Mouse (Mus musculus): ENCODE results near the gene Mt3. TPM values are rescaled to one million over a fixed set of nuclear protein-coding genes. Genes with fewer than 3 reads are reported as not detected.

Gene Mt3
- 1 to 10 TPM; 2.3 to 5.4 (median 4.3) TPM for total RNA-seq (2022)

- no peak for DNase-seq (ENCODE audit: low spot score)
Observed at GRCm38 (mm10) chr8:94152513-94153300, at the start of gene Mt3. TSS of gene Mt3 (plus strand) at chr8:94152607.

- DNase-seq (ENCODE audit: low spot score), result no peak
Observed at GRCm38 (mm10) chr8:94104146-94104545, 48.3 kb upstream of the Mt3 start.

DNA sequence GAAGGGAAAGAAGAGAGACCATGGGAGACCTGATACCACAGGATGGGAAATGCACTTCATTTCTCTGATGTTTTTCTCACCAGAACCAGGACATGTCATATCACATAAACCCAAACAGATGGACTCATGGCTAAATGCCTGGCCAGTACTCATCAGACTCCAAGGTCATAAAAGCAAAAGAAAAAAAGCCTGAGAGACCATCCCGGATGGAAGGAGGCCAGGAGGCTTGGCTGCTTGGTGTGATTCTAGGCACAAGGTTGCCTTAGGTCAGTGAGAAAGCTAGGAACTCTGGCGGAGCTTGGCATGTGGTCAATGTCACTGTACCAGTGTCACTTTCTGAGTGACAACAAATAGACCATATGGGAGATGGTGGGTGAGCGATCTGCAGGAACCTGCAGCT, 44.5 kb upstream of the Mt3 start:
- peak; percentile 16 for DNase-seq (ENCODE audit: low spot score)

GRCm38 (mm10) chr8:94109396-94109795, 43.0 kb upstream of the Mt3 start:
- no peak for DNase-seq (ENCODE audit: low spot score)

GRCm38 (mm10) chr8:94109835-94110234, 42.6 kb upstream of the Mt3 start:
- no peak for DNase-seq (ENCODE audit: low spot score)

DNA sequence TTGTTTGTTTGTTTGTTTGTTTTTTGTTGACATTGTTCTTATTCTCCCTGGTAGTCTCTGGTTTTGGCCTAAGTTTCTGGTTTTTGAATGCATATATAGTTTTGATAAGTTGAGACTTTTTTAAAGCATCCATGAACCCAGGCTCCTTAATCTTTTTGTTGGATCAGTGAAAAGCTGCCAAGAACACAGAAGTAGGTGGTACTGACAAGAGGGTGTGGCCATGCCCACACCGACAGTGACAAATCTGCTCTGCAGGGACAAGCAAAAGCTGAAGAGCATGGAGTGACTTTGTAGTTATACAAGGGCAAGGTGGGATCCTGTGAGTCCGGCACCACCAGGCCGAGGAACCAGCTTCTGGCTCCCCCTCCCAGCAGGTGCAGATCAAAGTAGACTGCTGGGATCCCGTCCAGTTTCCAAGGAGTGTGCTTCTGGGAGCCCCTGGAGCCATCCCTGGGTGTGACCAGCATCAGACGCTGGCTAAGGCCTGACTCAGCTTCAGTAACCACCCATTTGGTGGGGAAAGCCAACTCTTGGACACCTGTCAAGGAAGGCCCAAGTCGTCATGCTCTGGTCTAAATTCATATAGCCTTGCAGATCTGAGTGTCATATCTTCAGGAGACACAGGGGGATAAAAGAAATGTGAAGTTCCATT, 41.8 kb upstream of the Mt3 start:
- DNase-seq (ENCODE audit: low spot score), result no peak

DNA sequence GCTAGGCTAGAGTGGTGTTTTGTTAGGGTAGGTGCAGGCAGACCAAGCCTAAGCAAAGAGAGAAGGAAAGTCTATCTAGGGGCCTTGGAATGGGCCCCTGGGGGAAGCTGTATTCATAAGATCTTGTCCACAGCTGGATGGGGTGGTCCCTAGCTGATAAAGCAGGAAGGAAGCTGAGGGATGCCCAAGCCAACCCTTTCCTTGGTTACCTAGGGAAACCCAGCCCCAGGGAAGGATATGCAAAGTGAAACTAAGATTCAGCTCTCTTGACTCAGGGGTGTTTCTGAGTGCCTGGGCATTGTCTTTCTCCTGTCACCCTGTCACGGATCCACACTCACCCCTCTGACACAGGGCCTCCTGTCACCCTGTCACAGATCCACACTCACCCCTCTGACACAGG, 39.0 kb upstream of the Mt3 start:
- DNase-seq (ENCODE audit: low spot score), result no peak

DNA sequence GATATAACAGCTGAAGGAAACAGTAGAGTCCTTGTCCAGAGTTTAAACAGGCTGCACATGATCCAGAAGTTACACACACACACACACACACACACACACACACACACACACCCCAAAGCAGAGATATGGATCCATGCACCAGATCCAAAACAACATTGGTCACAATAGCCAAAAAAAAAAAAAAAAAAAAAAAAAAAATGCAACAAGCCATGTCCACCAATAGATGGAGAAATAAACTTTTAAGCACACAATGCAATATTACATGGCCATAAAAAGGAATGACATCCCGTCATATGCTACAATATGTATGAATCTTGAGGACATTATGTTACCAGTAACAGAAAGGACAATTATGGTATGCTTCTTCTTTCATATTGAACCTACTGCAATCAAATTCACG, 38.4 kb upstream of the Mt3 start:
- no peak for DNase-seq (ENCODE audit: low spot score)

- DNase-seq (ENCODE audit: low spot score), result no peak
Observed at GRCm38 (mm10) chr8:94118776-94119430, 33.5 kb upstream of the Mt3 start.

- DNase-seq (ENCODE audit: low spot score), result no peak
Observed at GRCm38 (mm10) chr8:94121625-94122024, 30.8 kb upstream of the Mt3 start.

- DNase-seq (ENCODE audit: low spot score), result no peak
Observed at GRCm38 (mm10) chr8:94122711-94123468, 29.5 kb upstream of the Mt3 start.

DNA sequence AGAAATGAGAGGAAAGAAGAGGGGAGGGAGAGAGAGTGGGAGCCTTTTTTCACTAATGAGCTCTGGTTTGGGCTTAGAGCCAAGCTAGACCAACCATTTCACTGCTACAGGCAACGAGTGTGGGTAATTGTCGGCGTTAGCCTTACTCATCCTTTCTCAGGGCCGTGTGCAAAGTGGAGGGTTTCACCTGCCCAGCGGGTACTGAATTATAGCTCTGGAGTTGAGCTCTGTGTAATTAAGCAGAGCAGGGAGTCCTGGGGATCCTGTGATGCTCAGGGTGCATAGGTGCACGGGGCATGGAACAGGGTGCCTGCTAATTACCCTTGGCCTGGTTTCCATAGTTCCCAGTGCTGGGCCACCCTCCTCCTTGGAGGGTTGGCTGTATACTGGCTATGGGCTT, 24.7 kb upstream of the Mt3 start:
- no peak for DNase-seq (ENCODE audit: low spot score)

- DNase-seq (ENCODE audit: low spot score), result no peak
Observed at GRCm38 (mm10) chr8:94129133-94129789, 23.1 kb upstream of the Mt3 start.

- DNase-seq (ENCODE audit: low spot score), result no peak
Observed at GRCm38 (mm10) chr8:94130126-94130525, 22.3 kb upstream of the Mt3 start.

- no peak for DNase-seq (ENCODE audit: low spot score)
Observed at GRCm38 (mm10) chr8:94132096-94132495, 20.3 kb upstream of the Mt3 start.

GRCm38 (mm10) chr8:94134601-94135000, 17.8 kb upstream of the Mt3 start:
- peak; percentile 7 for DNase-seq (ENCODE audit: low spot score)

DNA sequence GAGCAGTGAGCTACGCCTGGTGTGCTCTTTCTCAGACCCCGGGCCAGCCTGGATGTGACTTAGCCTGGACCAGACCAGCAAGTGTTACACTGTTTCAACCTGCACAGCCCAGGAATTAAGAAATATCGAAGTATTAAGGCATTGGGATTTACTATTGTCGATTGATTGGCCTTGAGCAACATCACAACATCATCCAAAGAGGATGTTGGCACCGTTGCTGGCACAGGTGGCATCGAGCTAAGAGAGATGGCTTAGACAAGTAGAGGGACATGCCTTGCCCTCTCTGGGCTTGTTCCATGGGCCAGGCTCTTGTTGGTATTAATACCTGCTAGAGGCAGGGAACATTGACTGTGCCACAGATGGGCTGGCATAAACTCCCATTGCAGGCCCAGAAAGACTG, 16.9 kb upstream of the Mt3 start:
- no peak for DNase-seq (ENCODE audit: low spot score)

DNA sequence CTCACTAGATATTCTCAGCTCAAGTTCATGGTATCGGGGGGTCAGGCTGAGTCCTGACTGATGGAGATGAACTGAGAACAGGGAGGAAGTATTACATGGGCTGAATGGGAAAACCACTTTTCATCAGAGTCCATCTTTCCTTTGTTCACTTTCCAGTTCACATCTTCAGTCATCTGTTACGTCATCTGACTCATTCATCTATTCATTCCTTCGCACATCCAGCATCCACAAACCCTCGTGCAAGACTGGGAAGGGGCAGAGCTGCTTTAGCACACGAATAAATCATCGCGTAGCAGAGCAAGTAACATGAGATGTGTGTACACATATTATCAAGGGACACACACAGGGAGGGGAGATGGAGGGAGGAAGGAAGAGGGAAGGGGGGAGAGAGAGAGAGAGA, 16.2 kb upstream of the Mt3 start:
- no peak for DNase-seq (ENCODE audit: low spot score)

- DNase-seq (ENCODE audit: low spot score), result no peak
Observed at GRCm38 (mm10) chr8:94136933-94137332, 15.5 kb upstream of the Mt3 start, which contains the start of gene Mt4. TSS of gene Mt4 (plus strand) at chr8:94137197.

DNA sequence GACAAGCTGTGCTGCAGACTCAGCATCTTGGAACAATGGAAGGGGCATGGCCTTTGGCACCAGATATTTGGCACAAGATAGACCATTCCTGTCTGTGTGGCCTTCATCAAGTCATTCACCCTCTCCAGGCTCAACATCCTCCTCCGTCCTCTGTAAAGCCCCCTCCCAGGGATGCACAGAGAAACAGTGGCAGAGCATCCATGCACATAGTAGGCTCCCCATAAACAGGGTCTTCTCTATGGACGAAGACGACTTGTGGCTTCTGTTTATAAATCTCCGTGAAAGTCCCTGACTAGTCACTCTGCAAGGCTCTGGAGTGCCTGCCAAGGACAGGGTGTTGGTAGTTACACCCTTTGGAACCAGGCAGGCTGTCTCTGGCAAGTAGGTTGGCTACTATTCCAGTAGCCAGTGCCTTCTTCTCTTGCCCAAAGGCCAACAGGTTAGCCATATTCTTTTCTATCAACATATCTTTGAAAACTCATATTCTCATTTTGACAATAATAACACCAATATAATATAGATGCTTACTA, 12.1 kb upstream of the Mt3 start:
- no peak for DNase-seq (ENCODE audit: low spot score)

- no peak for DNase-seq (ENCODE audit: low spot score)
Observed at GRCm38 (mm10) chr8:94148236-94148635, 4.2 kb upstream of the Mt3 start.

All from heart, adult 8-10 months (tissue).